Mouse (Mus musculus): ENCODE data around the gene St6galnac5. TPM values are rescaled to one million over a fixed set of nuclear protein-coding genes. Genes with fewer than 3 reads are reported as not detected.

Gene St6galnac5
- 0.09 TPM in 1 of 2 replicates, not detected in the other for total RNA-seq (2015)
- 0.07 and 0.12 TPM in 2 replicates for total RNA-seq (2017)

DNA sequence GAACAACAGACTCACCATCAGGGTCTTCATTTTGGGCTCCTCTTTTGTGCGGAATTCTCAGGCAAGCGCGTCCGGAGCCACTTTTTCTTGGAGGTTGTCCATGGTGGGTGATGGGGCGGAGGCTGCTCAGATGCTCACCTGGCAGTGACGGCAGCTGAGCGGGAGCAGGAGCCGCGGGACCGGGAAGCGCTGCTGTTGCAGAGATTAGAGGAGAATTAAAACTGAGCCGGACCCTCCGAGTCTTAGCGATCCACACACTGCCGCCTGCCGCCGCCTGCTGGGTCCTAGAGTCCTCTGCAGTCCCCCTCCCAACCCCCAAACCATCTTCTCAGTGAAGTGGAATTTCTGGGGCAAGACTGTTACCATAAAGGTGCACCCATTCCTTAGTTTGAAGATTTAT is at the start of gene St6galnac5:
Gene St6galnac5, minus strand, starts transcription at position 259 of the 400 bp plus-strand sequence.
- ATAC-seq (ENCODE audit: poor library complexity, severe bottlenecking), result no peak

DNA sequence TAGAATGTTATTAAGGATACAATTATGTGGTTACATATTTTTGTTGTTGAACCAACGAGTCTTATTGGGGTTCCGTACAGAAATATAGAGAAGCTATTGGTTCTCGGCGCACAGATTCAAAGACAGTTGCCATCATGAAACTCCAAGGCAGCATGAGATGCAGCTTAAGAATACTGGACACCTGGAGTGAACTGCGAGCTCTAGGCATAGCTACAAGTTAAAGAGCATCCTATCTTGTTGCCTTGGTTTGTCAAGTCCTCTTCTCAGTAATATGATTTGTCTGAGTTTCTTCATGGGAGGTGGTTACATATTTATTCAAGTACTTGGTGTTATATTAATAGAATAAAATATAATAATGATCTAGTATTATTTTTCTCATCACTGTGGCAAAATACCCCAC is 48.7 kb upstream of the St6galnac5 start:
- no peak for ATAC-seq (ENCODE audit: poor library complexity, severe bottlenecking)

DNA sequence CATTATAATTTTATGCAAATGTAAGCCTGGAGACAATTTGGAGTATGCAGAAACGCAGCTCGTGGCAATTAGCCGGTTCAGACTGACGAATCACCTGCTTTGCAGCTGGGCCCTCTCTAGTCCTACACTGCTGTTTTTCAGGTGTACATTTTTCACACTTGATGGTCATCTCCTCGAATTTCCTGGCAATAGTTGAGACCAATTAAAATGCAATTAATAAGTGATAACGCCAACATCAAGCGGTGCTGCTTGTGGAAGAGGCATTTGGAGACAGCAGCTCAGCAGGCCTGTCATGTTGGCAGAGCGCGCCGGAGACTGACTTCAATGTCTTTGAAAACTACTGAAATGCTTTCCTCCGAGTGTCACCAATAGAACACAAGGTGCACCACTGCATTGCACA is 42.0 kb upstream of the St6galnac5 start:
- no peak for ATAC-seq (ENCODE audit: poor library complexity, severe bottlenecking)

DNA sequence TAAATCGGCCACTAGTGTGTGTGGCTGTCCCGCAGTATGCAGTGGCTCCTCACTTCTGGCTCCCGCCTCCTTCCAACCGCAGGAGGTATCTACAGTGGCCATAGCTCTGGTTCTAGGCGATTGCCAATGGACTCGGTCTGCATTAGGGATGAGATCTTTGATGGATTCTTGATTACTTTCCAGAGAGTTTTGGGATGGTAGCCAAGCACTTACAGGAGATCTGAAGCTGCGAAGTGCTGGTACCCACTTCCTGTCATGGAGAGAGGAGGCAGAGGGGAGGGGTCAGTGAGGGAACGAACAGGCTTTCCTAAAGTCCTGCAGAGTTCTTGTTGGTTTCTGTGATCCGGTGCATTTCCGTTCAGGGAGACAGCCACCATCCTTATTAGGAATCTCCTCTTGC is 36.0 kb upstream of the St6galnac5 start:
- no peak for ATAC-seq (ENCODE audit: poor library complexity, severe bottlenecking)

DNA sequence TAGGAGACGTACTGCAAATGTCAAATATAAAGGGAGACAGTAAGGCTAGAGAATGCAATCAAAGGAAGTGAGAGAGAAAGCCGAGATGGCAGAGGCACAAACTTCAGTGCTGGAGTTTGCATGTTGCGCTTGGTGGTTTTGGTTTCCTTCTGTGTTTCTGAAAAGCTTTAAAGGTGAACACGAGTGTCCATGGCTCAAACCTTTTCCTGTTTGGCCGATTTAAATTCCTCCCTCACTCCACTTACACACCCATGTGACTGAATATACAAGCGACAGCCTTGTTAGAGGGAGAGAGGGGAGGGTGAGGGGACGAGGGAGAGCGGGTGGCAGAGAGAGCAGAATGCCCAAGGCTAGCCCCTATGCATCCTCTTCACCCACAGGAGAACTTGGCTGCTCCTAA is 34.3 kb upstream of the St6galnac5 start:
- no peak for ATAC-seq (ENCODE audit: poor library complexity, severe bottlenecking)

DNA sequence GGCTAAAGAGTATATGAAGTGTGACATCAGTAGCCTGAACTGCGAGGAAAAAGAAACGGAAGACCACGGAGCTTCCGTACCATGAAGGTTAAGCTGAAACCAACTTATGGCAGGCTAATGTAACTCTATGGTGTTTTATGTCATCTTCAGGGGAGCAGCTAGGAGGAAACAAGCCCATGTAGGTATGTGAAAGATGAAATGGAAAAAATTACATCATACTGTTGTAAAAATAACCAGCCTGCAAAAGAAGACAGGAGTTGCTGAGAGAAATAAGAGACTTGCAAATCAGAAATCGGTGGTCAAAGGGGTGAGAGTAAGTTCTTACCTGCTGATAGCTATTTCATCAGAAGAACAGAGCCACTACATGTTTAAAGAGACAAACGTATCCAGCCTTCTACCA is 24.8 kb upstream of the St6galnac5 start:
- no peak for ATAC-seq (ENCODE audit: poor library complexity, severe bottlenecking)

DNA sequence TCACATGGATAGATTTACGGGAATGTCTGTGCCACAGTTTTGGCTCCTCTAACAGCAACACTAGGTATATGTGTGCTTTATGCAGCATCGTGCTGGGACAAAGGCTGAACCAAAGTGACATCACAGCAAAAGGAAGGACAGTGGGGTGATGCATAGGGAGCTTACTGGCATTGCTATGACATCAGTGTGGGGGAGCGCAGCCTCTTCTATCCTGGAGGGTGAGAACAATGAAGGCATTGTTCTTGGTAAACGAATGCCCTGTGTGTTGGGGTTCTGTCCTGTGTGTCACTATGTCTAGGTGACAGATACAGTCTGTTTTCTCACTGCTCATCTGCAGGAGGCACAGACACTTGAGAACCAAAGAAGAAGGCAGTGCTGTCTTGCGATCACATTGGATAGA is 16.9 kb upstream of the St6galnac5 start:
- ATAC-seq (ENCODE audit: poor library complexity, severe bottlenecking), result no peak

DNA sequence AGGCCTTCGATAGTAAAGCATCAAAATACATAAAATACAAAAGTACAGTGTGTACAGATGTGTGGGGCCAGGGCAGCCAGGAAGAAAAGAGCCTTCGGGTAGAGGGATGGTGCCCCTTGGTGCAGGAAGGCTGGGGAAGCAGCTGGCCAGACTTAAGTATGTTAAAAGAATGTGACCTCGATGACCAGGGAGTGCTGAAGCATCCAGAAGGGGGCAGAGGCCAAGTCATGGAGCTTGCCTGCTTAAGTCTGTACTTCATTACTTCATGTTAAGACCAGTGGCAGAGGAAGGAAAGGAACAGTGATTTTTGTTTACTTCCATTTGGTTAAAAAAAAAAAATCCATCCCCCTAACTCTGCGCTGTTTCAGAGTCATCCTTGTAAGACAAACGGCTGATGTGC is 16.1 kb upstream of the St6galnac5 start:
- ATAC-seq (ENCODE audit: poor library complexity, severe bottlenecking), result no peak

DNA sequence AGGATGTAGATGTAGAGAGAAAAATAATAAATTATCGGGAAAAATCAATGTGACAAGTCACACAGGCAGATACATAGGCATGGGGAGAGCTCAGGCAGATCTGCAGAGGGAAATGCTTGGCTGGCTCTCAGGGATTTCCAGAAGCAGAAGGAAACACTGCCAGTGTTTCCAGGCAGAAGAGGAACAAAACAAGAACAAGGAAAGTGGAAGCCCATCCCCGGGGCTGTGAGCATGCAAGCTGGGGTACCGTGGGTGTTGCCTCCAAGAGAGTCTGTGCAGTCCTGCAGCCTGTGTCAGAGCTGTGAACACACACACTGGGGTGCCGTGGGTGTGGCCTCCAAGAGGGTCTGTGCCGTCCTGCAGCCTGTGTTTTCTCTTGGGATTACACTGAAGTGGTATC is 11.6 kb upstream of the St6galnac5 start:
- ATAC-seq (ENCODE audit: poor library complexity, severe bottlenecking), result no peak

DNA sequence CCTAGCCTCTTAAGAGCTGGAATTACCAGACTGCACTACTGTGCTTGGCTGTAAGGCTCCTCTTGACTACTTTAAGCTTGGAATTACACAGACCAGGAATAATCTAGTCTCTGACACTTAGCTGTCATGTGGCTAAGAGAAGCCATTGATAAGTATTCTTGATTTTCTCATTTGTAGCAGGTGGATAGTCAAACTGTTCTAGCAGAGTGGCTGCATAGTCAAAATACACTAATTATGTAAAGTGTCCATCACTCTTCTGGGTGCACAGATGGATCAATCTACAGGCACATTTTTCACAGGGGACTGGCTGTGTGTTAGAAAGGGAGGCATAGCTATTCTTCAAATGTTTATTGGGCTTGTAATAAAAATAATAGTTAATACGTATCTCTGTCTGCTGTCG is 8.7 kb upstream of the St6galnac5 start:
- no peak for ATAC-seq (ENCODE audit: poor library complexity, severe bottlenecking)

DNA sequence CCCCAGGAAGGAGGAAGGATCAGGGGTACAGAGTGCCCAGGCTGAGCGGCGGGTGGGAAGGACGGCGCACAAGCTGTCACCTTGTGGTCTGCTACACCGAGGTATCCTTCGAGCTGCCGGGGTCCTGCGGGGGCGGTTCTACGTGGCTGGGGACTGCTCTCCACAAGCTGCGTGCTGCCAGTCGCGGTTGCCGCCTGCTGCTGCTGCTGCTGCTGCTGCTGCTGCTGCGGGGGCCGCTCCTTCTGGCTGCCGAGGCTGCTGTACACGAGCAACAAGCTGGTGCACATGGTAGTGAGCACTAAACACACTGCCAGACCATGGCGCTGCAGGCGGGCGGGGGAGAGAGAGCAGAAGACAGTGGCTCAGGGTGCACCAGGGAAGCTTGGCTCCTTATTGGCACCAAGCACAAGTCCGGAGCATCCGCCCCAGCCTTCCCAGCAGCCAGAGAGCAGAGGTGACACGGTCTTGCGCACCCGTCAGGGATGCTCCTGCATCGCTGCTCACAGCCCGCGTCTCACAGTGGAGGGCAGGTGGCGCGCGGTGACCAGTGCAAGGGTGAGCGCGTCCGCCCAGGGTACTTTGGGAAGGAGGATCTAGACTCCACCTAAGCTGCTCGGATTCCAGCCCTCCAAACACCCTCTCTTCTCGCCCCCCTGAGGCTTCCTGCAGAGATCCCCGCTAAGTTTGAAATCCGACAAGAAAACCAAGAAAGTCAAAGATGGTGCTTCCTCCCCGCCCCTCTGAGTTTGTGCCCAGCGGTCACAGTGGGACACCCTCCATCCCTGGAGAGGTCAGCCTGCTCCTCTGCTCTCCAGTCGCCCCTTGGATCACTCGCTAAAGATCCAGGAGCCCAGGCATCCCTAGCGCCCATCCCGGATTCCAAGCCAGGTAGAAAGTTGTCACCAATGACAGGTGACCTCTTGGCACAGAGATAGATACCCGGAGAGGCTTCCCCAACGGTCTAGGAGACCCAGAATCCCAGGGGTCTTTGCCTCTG is 770 bp downstream of the St6galnac5 start:
- ATAC-seq (ENCODE audit: poor library complexity, severe bottlenecking), result peak; percentile 34

DNA sequence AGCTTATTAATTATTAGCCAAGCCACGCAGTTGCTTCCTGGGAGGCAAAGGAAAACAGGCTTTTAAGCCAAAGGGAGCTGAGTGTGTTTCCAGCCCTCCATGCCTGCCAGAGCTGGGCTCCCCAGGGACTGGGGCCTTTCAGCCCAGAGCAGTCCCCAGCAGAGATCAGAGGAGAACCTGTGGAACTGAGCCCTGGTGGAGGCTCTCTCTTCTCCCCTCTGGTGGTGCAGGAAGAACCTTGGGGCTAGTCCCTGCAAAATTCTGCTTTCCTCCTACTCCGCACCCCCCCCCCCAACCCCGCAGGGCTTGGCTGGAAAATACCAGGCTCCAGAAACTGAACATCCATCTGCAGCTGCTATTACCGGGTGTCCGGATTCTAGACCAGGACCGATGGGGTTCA is 1.6 kb downstream of the St6galnac5 start:
- ATAC-seq (ENCODE audit: poor library complexity, severe bottlenecking), result no peak

DNA sequence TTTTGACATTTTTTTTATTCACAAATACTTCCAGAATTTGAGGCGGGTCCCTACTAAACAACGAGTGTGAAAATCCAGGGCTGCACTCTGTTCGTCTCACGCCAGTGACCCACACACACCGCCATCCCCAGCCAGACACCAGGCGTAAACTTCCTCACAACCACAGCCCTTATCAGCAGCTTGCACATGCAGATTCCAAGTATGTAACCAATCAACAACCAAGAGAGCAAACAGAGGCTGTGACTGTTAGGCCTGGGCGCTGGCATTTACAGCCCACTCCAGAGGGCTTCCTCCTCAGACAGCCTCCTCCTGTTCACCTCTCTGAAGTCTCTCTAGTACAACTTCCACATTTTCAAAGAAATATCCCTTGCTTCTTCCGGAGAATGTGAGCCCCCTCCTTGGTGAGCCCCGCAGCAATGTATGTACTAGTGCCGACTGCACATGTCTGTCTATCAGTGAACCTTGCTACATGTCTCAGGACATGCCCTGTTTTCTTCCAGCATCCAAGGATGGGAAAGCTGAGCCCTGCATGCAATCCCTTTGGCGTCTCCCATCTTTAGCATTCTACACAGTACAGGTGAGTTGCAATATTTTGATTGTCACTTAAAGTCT is 2.5 kb downstream of the St6galnac5 start:
- peak; percentile 22; the same call in 1 of the 2 replicates for ATAC-seq (ENCODE audit: poor library complexity, severe bottlenecking)

DNA sequence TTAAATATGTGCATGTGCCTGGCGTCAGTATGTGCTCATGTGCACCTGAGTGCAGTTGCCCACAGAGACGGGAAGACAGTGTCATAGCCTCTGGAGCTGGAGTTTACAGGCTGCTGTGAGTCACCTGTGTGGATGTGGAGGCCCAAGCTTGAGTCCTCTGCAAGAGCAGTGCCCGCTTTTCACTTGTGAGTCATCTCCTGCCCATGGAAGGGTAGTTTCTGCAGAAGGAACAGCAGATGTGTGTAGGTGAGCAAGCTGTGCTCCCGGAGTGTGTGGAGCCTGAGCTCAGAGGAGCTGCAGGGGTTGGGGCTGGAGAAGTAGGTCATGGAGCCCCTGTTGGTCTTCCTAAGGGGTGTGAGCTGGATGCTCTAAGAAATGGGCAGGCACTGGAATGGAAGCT is 10.7 kb downstream of the St6galnac5 start:
- ATAC-seq (ENCODE audit: poor library complexity, severe bottlenecking), result no peak

DNA sequence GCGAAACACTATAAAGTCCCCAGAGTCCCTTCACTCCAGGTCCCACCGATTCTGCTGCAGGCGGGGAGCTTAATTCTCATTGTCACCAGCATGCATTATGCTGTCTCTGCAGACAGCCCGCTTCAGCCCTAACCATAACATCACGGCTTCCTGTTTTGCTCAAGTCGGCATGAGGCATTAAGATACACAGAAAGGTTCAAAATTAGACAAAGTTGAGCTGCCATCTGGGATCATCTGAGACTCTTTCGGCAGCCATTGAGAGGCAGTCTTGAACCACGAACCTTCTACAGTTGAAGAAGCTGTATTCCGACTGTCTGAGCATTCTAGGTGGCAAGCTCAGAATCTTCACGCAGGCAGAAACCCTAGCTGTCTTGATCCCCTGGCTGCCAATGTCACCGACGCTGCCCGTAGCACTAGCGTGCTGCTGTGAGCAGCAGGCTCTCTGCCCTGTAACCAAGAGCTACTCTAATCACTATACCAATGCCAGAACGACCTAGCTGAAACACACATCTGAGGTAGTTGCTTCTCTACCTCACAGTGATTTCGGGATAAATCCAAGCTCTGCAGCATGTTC is 12.2 kb downstream of the St6galnac5 start:
- ATAC-seq (ENCODE audit: poor library complexity, severe bottlenecking), result peak; percentile 40; the same call in 1 of the 2 replicates

DNA sequence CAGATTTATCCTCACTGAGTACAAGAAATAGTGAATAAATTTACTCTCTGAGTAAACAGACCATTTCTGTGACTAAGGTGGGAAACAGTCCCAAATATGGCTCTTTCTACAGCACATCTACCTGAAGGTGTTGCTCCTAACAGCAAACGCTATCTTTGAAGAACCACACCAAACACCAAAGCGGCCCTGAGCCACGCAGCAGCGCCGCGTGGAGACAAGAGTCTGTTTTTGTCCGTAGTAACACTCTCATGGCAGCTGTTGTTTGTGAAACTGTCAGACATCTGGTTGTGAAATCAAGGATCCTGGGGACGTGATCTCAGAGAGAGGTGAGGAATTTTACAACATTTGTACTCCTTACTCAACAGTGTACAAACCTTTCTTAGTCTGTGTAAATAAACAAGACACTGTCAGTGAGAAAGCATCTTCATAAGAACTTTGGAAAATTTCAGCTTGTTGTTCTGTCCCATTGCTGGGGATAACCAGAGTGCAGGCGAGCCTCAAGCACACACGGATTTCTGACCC is 20.1 kb downstream of the St6galnac5 start:
- no peak for ATAC-seq (ENCODE audit: poor library complexity, severe bottlenecking)

DNA sequence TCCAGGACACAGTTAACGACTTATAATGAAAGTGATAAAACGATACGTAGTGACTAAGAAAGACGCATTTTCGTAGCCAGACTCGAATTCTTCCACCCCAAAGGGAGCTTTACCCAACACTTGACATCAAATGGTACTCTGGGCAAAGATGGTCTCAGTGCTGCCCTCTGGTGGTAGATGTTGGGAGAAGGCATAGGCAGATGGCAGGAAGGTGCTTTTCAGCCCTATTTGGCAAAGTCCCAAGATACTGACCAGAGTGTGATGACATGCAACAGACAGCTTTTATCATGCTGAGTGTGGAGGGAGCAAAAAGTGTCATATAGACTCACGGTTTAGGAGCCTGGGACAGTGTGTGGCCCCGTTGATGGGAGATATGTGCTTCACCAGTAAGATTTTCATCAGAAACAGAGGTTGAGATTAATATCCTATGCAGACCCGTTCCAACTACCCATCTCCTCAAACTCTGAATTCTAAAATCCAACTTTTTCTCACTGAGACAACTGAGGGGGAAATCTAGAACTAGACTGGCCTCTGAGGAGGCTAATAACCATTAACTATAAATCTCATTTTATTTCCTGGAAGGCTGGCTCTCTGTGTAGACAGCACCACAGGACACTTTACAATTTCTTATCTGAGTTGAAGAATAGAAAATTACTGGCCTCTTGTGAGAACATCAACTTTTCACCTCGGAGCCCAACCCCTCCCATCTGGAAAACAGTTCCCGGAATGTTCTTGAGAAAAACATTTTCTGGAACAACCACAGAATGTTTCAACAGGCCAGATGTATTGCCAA is 23.5 kb downstream of the St6galnac5 start:
- peak; percentile 51 for ATAC-seq (ENCODE audit: poor library complexity, severe bottlenecking)

DNA sequence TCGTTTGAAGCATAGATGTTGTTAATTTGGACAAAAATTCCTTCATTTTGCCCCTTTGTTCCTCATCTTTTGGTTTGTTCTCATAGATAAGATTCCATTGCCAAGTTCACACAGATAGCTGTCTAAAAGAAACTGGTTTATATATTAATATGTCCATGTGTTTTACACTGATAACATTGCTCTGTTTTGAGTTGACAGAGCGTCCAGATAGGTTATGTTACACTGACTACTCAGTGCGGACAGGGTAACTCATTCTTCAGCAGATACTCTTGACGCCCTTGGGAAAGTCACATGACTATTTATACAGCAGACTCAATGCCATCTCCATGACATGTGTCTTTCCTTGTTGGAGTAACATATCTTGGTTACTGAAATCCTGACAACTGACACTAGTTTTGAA is 25.3 kb downstream of the St6galnac5 start:
- ATAC-seq (ENCODE audit: poor library complexity, severe bottlenecking), result no peak

DNA sequence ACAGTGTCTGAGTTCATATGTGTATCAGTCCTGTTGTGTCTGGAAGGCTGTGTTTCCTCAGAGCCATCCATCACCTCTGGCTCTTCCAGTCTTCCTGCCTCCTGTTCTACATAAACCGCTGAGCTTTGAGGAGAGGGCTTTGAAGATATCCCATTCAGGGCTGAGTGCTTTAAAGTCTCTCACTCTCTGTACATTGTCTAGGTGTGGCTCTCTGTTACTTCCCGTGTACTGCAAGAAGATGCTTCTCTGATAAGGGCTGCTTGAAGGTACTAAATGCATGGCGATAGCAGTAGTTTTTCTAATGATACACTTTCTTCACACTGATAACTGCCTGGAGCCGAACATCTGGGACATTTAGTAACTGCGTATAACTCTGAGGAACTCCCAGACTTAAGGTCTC is 26.0 kb downstream of the St6galnac5 start:
- no peak for ATAC-seq (ENCODE audit: poor library complexity, severe bottlenecking)

Measured in megakaryocyte, adult 5-6 weeks (primary cell).